Mouse (Mus musculus) heart, postnatal 10 days (tissue): ENCODE data around the gene Tpm1. TPM values are rescaled to one million over a fixed set of nuclear protein-coding genes. Genes with fewer than 3 reads are reported as not detected.

Experiments used
- DNase-seq, 2 experiments: peaks; one replicate each; pipeline ENCODE4 v3.0.0; 2021
- intact Hi-C: fragments of 180-260 bp; cut with DNase I; formaldehyde crosslinking; loops from one replicate; pipeline ENCODE4 v1.15.1; 2025
- total RNA-seq, 2 experiments: library from RNA; stranded (reverse); gene quantifications; 2 replicates each; pipeline ENCODE4 v1.2.3; 2021

Gene Tpm1
- total RNA-seq, 2 experiments from 2014 or later = 9,258 to 9,439 TPM

GRCm38 (mm10) chr9:66991750-66992410, 57.3 kb downstream of the Tpm1 start:
- intact Hi-C loops = no loop called here
- no peak for DNase-seq

GRCm38 (mm10) chr9:66991021-66991749, 58.0 kb downstream of the Tpm1 start:
- intact Hi-C loops = no loop called here
- no peak for DNase-seq

- intact Hi-C loops = no loop called here
- DNase-seq = no peak
Observed at GRCm38 (mm10) chr9:66990046-66990445, 59.2 kb downstream of the Tpm1 start.

GRCm38 (mm10) chr9:66989581-66989980, 59.6 kb downstream of the Tpm1 start:
- intact Hi-C loops = no loop called here
- DNase-seq = no peak

GRCm38 (mm10) chr9:66988888-66989414, 60.3 kb downstream of the Tpm1 start:
- peak; percentile 70 to 71 for DNase-seq
- intact Hi-C loops = no loop called here

GRCm38 (mm10) chr9:66988198-66988887, 60.9 kb downstream of the Tpm1 start:
- no peak for DNase-seq
- intact Hi-C loops = no loop called here

GRCm38 (mm10) chr9:66985377-66985776, 63.8 kb downstream of the Tpm1 start:
- no peak for DNase-seq
- intact Hi-C loops = no loop called here

GRCm38 (mm10) chr9:66982085-66982484, 67.1 kb downstream of the Tpm1 start:
- intact Hi-C loops = no loop called here
- no peak for DNase-seq

- DNase-seq = peak; percentile 71 to 85
- intact Hi-C loops = no loop called here
Observed at GRCm38 (mm10) chr9:66980458-66980857, 68.7 kb downstream of the Tpm1 start.

- no peak for DNase-seq
- intact Hi-C loops = no loop called here
Observed at GRCm38 (mm10) chr9:66978468-66978867, 70.7 kb downstream of the Tpm1 start.

- no peak for DNase-seq
- intact Hi-C loops = no loop called here
Observed at GRCm38 (mm10) chr9:66977982-66978381, 71.2 kb downstream of the Tpm1 start.

- intact Hi-C loops = no loop called here
Observed at GRCm38 (mm10) chr9:66977121-66977520, 72.1 kb downstream of the Tpm1 start.

GRCm38 (mm10) chr9:66975239-66975645, 74.0 kb downstream of the Tpm1 start, which contains the start of gene Lactb:
TSS of gene Lactb (minus strand) at chr9:66975484.
- peak; percentile 97 for DNase-seq
- intact Hi-C loops = loop anchor here (2.0 kb wide), 1 partner anchor 28 kb away; the partner anchor contains the start of gene Rps27l

More at GRCm38 (mm10) chr9:66977121-66977520, 72.1 kb downstream of the Tpm1 start:
- DNase-seq = no peak

- intact Hi-C loops = loop anchor here (2.0 kb wide), 1 partner anchor 28 kb away; the partner anchor contains the start of gene Rps27l
- DNase-seq = peak; percentile 83 to 84
Observed at GRCm38 (mm10) chr9:66974721-66975225, 74.4 kb downstream of the Tpm1 start.

Other genes starting within 250 kb of the Tpm1 start
- 1 to 10 TPM in 1 of 2 experiments, under 1 TPM in 1; 0.93 to 1.1 TPM for gene Aph1c, start 214.7 kb downstream of the Tpm1 start, total RNA-seq
- gene Rab8b, start 129.7 kb downstream of the Tpm1 start, total RNA-seq = 10 to 100 TPM; 15.9 to 19.0 TPM
- 100 to 1,000 TPM; 247 to 258 TPM for gene Rps27l, start 103.3 kb downstream of the Tpm1 start, total RNA-seq
- 10 to 100 TPM; 22.2 to 23.7 TPM for gene Lactb, start 73.9 kb downstream of the Tpm1 start, total RNA-seq